Mouse (Mus musculus) thymus, adult 2 months (tissue): ENCODE measurements around the gene Cacna1c.

Experiments used
- CTCF ChIP-seq: fragments of 200-500 bp; IDR thresholded peaks from 2 replicates; pipeline ENCODE4 v1.5.1; 2012; ENCODE audit warnings: mild to moderate bottlenecking, control low read depth, low read length, moderate library complexity, borderline replicate concordance; ENCODE audit not compliant: control insufficient read depth, poor library complexity, insufficient read depth; ENCODE audit errors: extremely low read depth
- POLR2A ChIP-seq: fragments of 200-500 bp; IDR thresholded peaks from 2 replicates; pipeline ENCODE4 v1.6.1; 2012; ENCODE audit warnings: mild to moderate bottlenecking, low read length, control low read depth, moderate library complexity; ENCODE audit not compliant: control insufficient read depth, poor library complexity, insufficient read depth; ENCODE audit errors: extremely low read depth

GRCm38 (mm10) chr6:119044148-119044547 is 152.1 kb downstream of the Cacna1c start:
- TF ChIP-seq CTCF (no peak), POLR2A (no peak)
